Mouse (Mus musculus): ENCODE data around the gene Grk2.

GRCm38 (mm10) chr19:4300852-4301734 is 4.9 kb downstream of the Grk2 start:
- TF ChIP-seq POLR2A (IDR thresholded peaks at IDR 0.05; ENCODE audit: low read depth, low read length) (no peak), CTCF (conservative IDR thresholded peaks at IDR 0.05; ENCODE audit: insufficient read depth, insufficient read length, low read depth, low read length) (no peak)
